Mouse (Mus musculus): Measurements from ENCODE around the gene Rpl10l. TPM values are rescaled to one million over a fixed set of nuclear protein-coding genes. Genes with fewer than 3 reads are reported as not detected.

Gene Rpl10l
- polyA plus RNA-seq (2012; rRNA removed), result not detected in 2 replicates

DNA sequence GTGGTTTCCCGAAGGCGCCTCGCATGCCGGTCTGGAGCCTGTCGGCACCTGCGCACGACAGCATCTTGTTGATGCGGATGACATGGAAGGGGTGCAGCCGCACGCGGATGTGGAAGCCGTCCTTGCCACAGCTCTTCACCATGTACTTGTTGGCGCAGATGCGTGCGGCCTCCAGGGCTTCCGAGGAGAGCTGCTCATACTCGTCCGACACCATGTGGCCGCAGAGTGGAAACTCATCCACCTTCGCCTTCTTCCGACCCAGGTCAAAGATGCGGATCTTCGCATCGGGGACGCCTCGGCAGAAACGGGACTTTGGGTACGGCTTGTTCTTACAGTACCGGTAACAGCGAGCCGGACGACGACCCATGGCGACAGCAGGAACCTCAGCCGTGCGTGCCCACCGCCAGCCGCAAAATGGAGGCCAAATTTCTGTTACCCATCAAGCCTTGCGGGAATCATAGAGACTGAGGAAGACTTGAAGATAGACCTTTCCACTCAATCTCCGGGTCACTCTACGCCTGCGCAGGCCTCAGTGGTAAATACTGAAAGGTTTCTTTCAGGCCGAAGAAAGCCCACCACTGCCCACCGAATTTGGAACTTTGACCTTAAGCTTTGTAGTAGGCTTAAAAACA, at the start of gene Rpl10l:
Gene Rpl10l (minus strand): TSS at position 411 of the 632 bp plus-strand sequence.

Data from colon, adult 2 months (tissue).